Mouse (Mus musculus) erythroblast, adult 5-6 weeks (primary cell): ENCODE measurements around the gene Frem3. TPM values are rescaled to one million over a fixed set of nuclear protein-coding genes. Genes with fewer than 3 reads are reported as not detected.

Experiments used
- ATAC-seq: replicated peaks from 2 replicates; pipeline ENCODE4 v1.8.0; 2016; ENCODE audit warnings: moderate number of reproducible peaks, mild to moderate bottlenecking, moderate TSS enrichment, inconsistent platforms; ENCODE audit not compliant: poor library complexity, low FRiP score, severe bottlenecking
- total RNA-seq, 2 experiments: library from RNA; stranded (forward) in 1 of 2; stranded (reverse) in 1 of 2; fragments of 150-400 nt in 1 of 2; fragments of 200-764, 138-1000 nt in 1 of 2; gene quantifications; 2 replicates each; pipeline versions ENCODE4 v1.2.3 to v1.2.4; 2015 to 2017; ENCODE audit warnings: low replicate concordance in 2 of 2

Frem3 gene
- total RNA-seq, 2 experiments from 2014 or later = 0.43 TPM; not detected in 1

GRCm38 (mm10) chr8:80683756-80684335 is 73.0 kb downstream of the Frem3 start:
- peak; percentile 83 for ATAC-seq

- peak; percentile 91 for ATAC-seq
These were observed 77.3 kb downstream of the Frem3 start for GRCm38 (mm10) chr8:80688141-80688540.

- ATAC-seq = peak; percentile 87
These were observed 100.0 kb downstream of the Frem3 start for GRCm38 (mm10) chr8:80710670-80711400.

GRCm38 (mm10) chr8:80714461-80714860 is 103.6 kb downstream of the Frem3 start:
- no peak for ATAC-seq

- ATAC-seq = no peak
These were observed 121.4 kb downstream of the Frem3 start for GRCm38 (mm10) chr8:80732326-80732725.

GRCm38 (mm10) chr8:80738046-80738387 is 127.1 kb downstream of the Frem3 start:
- peak; percentile 13 for ATAC-seq

GRCm38 (mm10) chr8:80738388-80739154 is 127.7 kb downstream of the Frem3 start:
- ATAC-seq = peak; percentile 65

GRCm38 (mm10) chr8:80739155-80739924 is 128.5 kb downstream of the Frem3 start, which contains the start of gene Smarca5:
Gene Smarca5 (minus strand): TSS chr8:80739497.
- peak; percentile 95 for ATAC-seq

- peak; percentile 26 for ATAC-seq
These were observed 129.1 kb downstream of the Frem3 start for GRCm38 (mm10) chr8:80739932-80740331.

Other genes starting within 250 kb of the Frem3 start
- gene Gypa, start 117.3 kb upstream of the Frem3 start, total RNA-seq (2015; ENCODE audit: low replicate concordance) = 1,528 and 1,589 TPM in 2 replicates
- gene Gypa, start 117.3 kb upstream of the Frem3 start, total RNA-seq (2017; ENCODE audit: low replicate concordance) = 1,490 and 2,036 TPM in 2 replicates
- 49.4 and 67.3 TPM in 2 replicates for gene Smarca5, start 128.4 kb downstream of the Frem3 start, total RNA-seq (2015; ENCODE audit: low replicate concordance)
- 59.6 and 168 TPM in 2 replicates for gene Smarca5, start 128.4 kb downstream of the Frem3 start, total RNA-seq (2017; ENCODE audit: low replicate concordance)